Mouse (Mus musculus) testis, adult 2 months (tissue): ENCODE results near the gene Tmem110.

Source experiments
- CTCF ChIP-seq: fragments of 200-500 bp; IDR thresholded peaks from 2 replicates; pipeline ENCODE4 v1.5.1; 2012; ENCODE audit warnings: low read depth, mild to moderate bottlenecking, inconsistent platforms, low read length, moderate library complexity; ENCODE audit not compliant: control insufficient read depth, insufficient read depth, insufficient replicate concordance
- POLR2A ChIP-seq: fragments of 200-500 bp; IDR thresholded peaks from 2 replicates; pipeline ENCODE4 v1.6.1; 2012; ENCODE audit warnings: low read depth, mild to moderate bottlenecking, inconsistent platforms, low read length, moderate library complexity; ENCODE audit not compliant: control insufficient read depth

GRCm38 (mm10) chr14:30855316-30855715 lies 29.9 kb downstream of the Tmem110 start:
- TF ChIP-seq POLR2A (no peak), CTCF (no peak)
